Mouse (Mus musculus): ENCODE results near the gene B3gnt2.

DNA sequence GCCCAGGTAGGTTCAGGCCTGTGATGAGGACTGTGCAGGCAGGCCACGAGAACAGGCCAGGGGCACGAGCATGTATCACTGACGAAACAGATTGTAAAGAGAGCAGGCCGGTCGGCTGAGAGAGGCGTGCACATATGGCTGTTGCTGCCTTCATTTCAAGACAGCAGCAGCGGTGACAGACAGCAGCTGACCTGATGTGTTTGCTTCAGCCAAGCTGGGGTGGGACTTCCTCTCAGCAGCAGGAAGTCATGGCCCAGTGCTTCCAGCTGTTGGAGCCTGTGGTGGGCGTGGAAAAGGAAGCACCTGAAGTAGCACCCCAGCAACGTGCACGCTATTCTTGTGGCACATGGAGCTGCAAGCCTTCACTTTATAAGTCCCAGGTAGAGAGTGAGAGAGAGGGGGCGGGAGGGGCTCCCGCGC is 78.0 kb downstream of the B3gnt2 start:
- TF ChIP-seq POLR2A (IDR thresholded peaks at IDR 0.05; ENCODE audit: control insufficient read depth, extremely low read depth, insufficient read depth, low read length, poor library complexity), result 0 out of 2 replicates have a peak, but pooled peaks have one; percentile 15
- TF ChIP-seq CTCF (IDR thresholded peaks at IDR 0.05; ENCODE audit: borderline replicate concordance, control insufficient read depth, extremely low read depth, insufficient read depth, low read length, poor library complexity), result no peak

Data from thymus, adult 2 months (tissue).